ENCODE assay signal across 20 mouse cellular contexts in genomic region chr5:5705019-5705418, GRCm38 (mm10). TPM values are rescaled to one million over a fixed set of nuclear protein-coding genes. Genes with fewer than 3 reads are reported as not detected.
"Had no signal": no experiment of that assay in that cellular context is flagged by ENCODE, and none has a peak within 500 bp of the region (broad histone marks: within the 10 kb centered on the region; RNA-seq: fewer than 3 reads in every experiment).

No protein-coding gene starts in this region.

- H3K9me3 ChIP-seq: limb, embryonic 12.5 days; limb, embryonic 15.5 days; neural tube, embryonic 13.5 days; stomach, embryonic 15.5 days had no signal

- H3K9ac ChIP-seq: limb, embryonic 12.5 days; limb, embryonic 15.5 days; liver, embryonic 14.5 days; liver, postnatal 0 days; lung, embryonic 14.5 days; neural tube, embryonic 13.5 days; stomach, embryonic 15.5 days had no signal

- DNase-seq: left cerebral cortex, postnatal 4 days; liver, postnatal 0 days; lung, embryonic 14.5 days; midbrain, embryonic 14.5 days; retina, postnatal 1 day; right cerebral cortex, postnatal 25 days; spleen, adult 18-20 months; thymus, postnatal 25 days had no signal

- H3K4me1 ChIP-seq: stomach, embryonic 15.5 days had no signal

- H3K36me3 ChIP-seq: limb, embryonic 12.5 days; limb, embryonic 15.5 days; neural tube, embryonic 13.5 days; stomach, embryonic 15.5 days had no signal

- ATAC-seq: hindbrain, postnatal 0 days; inflammation-experienced regulatory T-cells, adult 6 months; intestine, embryonic 16.5 days; liver, postnatal 0 days; lung, postnatal 0 days had no signal

- H3K4me3 ChIP-seq: limb, embryonic 12.5 days; limb, embryonic 15.5 days; myocyte; neural tube, embryonic 13.5 days; stomach, embryonic 15.5 days had no signal

- H3K4me2 ChIP-seq: limb, embryonic 12.5 days; limb, embryonic 15.5 days; liver, embryonic 11.5 days; lung, embryonic 14.5 days; neural tube, embryonic 13.5 days; stomach, embryonic 15.5 days had no signal

- H3K27ac ChIP-seq: hindbrain, postnatal 0 days; limb, embryonic 12.5 days; limb, embryonic 15.5 days; liver, embryonic 14.5 days; macrophage; neural tube, embryonic 13.5 days; stomach, embryonic 15.5 days had no signal

- H3K27me3 ChIP-seq: limb, embryonic 12.5 days; limb, embryonic 15.5 days; neural tube, embryonic 13.5 days; stomach, embryonic 15.5 days had no signal

RNA-seq across cellular contexts. Expression of gene Steap2, which starts 10.6 kb away (rescaled TPM):
- polyA plus RNA-seq: macrophage had no signal

RNA-seq across cellular contexts. Expression of gene Cfap69, which starts 41.0 kb away (rescaled TPM):
- polyA plus RNA-seq: inflammation-experienced regulatory T-cells, adult 6 months; macrophage had no signal

RNA-seq across cellular contexts. Expression of gene Steap1, which starts 44.1 kb away (rescaled TPM):
- polyA plus RNA-seq: inflammation-experienced regulatory T-cells, adult 6 months; macrophage had no signal
